Mouse (Mus musculus) MEL (cell line): ENCODE data around the gene Sart3. TPM values are rescaled to one million over a fixed set of nuclear protein-coding genes. Genes with fewer than 3 reads are reported as not detected.
A peak's percentile ranks its signal among the peaks of the same experiment; 100 is the strongest.

ENCODE experiments used
- DNase-seq: peaks from one replicate; pipeline ENCODE4 v3.0.0; 2011; ENCODE audit warnings: low read depth, low spot score
- H3K27ac ChIP-seq: 2 replicates; pipeline ENCODE4 v1.5.1; 2012; ENCODE audit warnings: low read depth, mild to moderate bottlenecking, control low read depth, low read length, moderate library complexity; ENCODE audit not compliant: control insufficient read depth
- H3K27me3 ChIP-seq, 2 experiments: fragments of 150-350 bp in 1 of 2; sonication (generic) in 1 of 2; 2 replicates each; pipeline ENCODE4 v1.6.1; 2012; ENCODE audit warnings: low read length in 2 of 2, mild to moderate bottlenecking in 2 of 2, improper control_type of control experiment in 1 of 2, moderate library complexity in 1 of 2; ENCODE audit not compliant: insufficient read depth in 2 of 2, control insufficient read depth in 1 of 2
- H3K36me3 ChIP-seq, 2 experiments: 2 replicates each; pipeline ENCODE4 v1.6.1; 2012 to 2014; ENCODE audit warnings: low read length in 2 of 2, improper control_type of control experiment in 1 of 2, inconsistent platforms in 1 of 2, mild to moderate bottlenecking in 1 of 2; ENCODE audit not compliant: insufficient read depth in 2 of 2, control insufficient read depth in 1 of 2
- H3K4me1 ChIP-seq, 2 experiments: fragments of 150-350 bp in 1 of 2; sonication (generic) in 1 of 2; 2 replicates each; pipeline ENCODE4 v1.6.1; 2012; ENCODE audit warnings: low read length in 2 of 2, improper control_type of control experiment in 1 of 2, mild to moderate bottlenecking in 1 of 2; ENCODE audit not compliant: insufficient read depth in 2 of 2, control insufficient read depth in 1 of 2
- H3K4me3 ChIP-seq, 2 experiments: fragments of 150-350 bp in 1 of 2; sonication (generic) in 1 of 2; 2 replicates each; pipeline ENCODE4 v1.5.1; 2012; ENCODE audit warnings: low read depth in 2 of 2, low read length in 2 of 2, mild to moderate bottlenecking in 2 of 2, moderate library complexity in 2 of 2, control low read depth in 1 of 2, improper control_type of control experiment in 1 of 2; ENCODE audit not compliant: control insufficient read depth in 1 of 2, insufficient read depth in 1 of 2
- H3K79me2 ChIP-seq: 2 replicates; pipeline ENCODE4 v1.6.1; 2012; ENCODE audit warnings: mild to moderate bottlenecking, low read length, moderate library complexity; ENCODE audit not compliant: control insufficient read depth, poor library complexity, insufficient read depth
- H3K9ac ChIP-seq: 2 replicates; pipeline ENCODE4 v1.6.1; 2012; ENCODE audit warnings: low read depth, mild to moderate bottlenecking, control low read depth, low read length, moderate library complexity; ENCODE audit not compliant: control insufficient read depth, poor library complexity, severe bottlenecking
- H3K9me3 ChIP-seq: fragments of 150-350 bp; sonication (generic); replicated peaks from 2 replicates; pipeline ENCODE4 v1.6.1; 2012; ENCODE audit warnings: mild to moderate bottlenecking, low read length, improper control_type of control experiment, moderate library complexity; ENCODE audit not compliant: insufficient read depth
- BHLHE40 ChIP-seq: IDR thresholded peaks from 2 replicates; pipeline ENCODE4 v1.6.1; 2012; ENCODE audit warnings: low read depth, mild to moderate bottlenecking, inconsistent platforms, low read length, improper control_type of control experiment, borderline replicate concordance
- CHD1 ChIP-seq: IDR thresholded peaks from 2 replicates; pipeline ENCODE4 v1.6.1; 2012; ENCODE audit warnings: low read depth, mild to moderate bottlenecking, inconsistent platforms, low read length, improper control_type of control experiment
- CHD2 ChIP-seq: IDR thresholded peaks from 2 replicates; pipeline ENCODE4 v1.6.1; 2011; ENCODE audit warnings: low read length, improper control_type of control experiment
- GABPA ChIP-seq: IDR thresholded peaks from 2 replicates; pipeline ENCODE4 v1.6.1; 2012; ENCODE audit warnings: low read depth, mild to moderate bottlenecking, inconsistent platforms, low read length, improper control_type of control experiment, moderate library complexity
- MAFK ChIP-seq: IDR thresholded peaks from 2 replicates; pipeline ENCODE4 v1.6.1; 2011; ENCODE audit warnings: low read depth, mild to moderate bottlenecking, low read length, improper control_type of control experiment, borderline replicate concordance
- MXI1 ChIP-seq: IDR thresholded peaks from 2 replicates; pipeline ENCODE4 v1.6.1; 2011; ENCODE audit warnings: mild to moderate bottlenecking, low read depth, low read length, improper control_type of control experiment
- MYC ChIP-seq: IDR thresholded peaks from 2 replicates; pipeline ENCODE4 v1.6.1; 2011; ENCODE audit warnings: low read depth, mild to moderate bottlenecking, low read length, improper control_type of control experiment, moderate library complexity
- NRF1 ChIP-seq: IDR thresholded peaks from 2 replicates; pipeline ENCODE4 v1.6.1; 2014; ENCODE audit warnings: low read depth, mild to moderate bottlenecking, inconsistent platforms, low read length, improper control_type of control experiment, moderate library complexity; ENCODE audit not compliant: poor library complexity, insufficient read depth, severe bottlenecking
- POLR2A ChIP-seq, 2 experiments: IDR thresholded peaks; 2 replicates each; pipeline ENCODE4 v1.6.1; 2011 to 2012; ENCODE audit warnings: low read length in 2 of 2, mild to moderate bottlenecking in 2 of 2, control low read depth in 1 of 2, improper control_type of control experiment in 1 of 2, low read depth in 1 of 2, moderate library complexity in 1 of 2; ENCODE audit not compliant: control insufficient read depth in 1 of 2, insufficient read depth in 1 of 2, poor library complexity in 1 of 2
- TAL1 ChIP-seq: IDR thresholded peaks from 2 replicates; pipeline ENCODE4 v1.6.1; 2012; ENCODE audit warnings: mild to moderate bottlenecking, inconsistent platforms, low read length, moderate library complexity, mixed read lengths
- USF1 ChIP-seq: IDR thresholded peaks from 2 replicates; pipeline ENCODE4 v1.6.1; 2014; ENCODE audit warnings: low read depth, mild to moderate bottlenecking, inconsistent platforms, low read length, improper control_type of control experiment, moderate library complexity
- polyA plus RNA-seq, 2 experiments: library from polyadenylated mRNA; stranded (reverse) in 1 of 2; unstranded in 1 of 2; fragments of >175 nt in 1 of 2; fragments of >200 nt in 1 of 2; gene quantifications; 2 replicates each; pipeline versions ENCODE4 v1.2.1 to v1.2.4; 2012; ENCODE audit warnings: low replicate concordance in 2 of 2, low read depth in 1 of 2; ENCODE audit not compliant: insufficient read length in 2 of 2, insufficient read depth in 1 of 2, missing spikeins in 1 of 2
- total RNA-seq: library from RNA; depleted of rRNA; stranded (reverse); fragments of 300-350 nt; gene quantifications from 2 replicates; pipeline ENCODE4 v1.2.3, GENCODE M21; 2012

Sart3 gene
- total and polyA plus RNA-seq, 3 experiments: 41.4 to 74.4 TPM; not detected in 1

GRCm38 (mm10) chr5:113776896-113777226, 4.6 kb upstream of the Sart3 start:
- Histone ChIP-seq H3K4me3 (no peak overlapping the region), H3K79me2 (peaks cover 8% of the 10 kb centered on the region), H3K4me1 (peaks cover 0 to 6% of the 10 kb centered on the region in 2 experiments; a peak in 2 of 4 replicates), H3K27ac (no peak overlapping the region), H3K9ac (no peak overlapping the region), H3K9me3 (no peaks in the 10 kb centered on the region), H3K27me3 (no peaks in the 10 kb centered on the region), H3K36me3 (no peaks in the 10 kb centered on the region; a peak in 1 of 4 replicates)
- TF ChIP-seq USF1 (no peak), POLR2A (IDR thresholded peaks at IDR 0.05; ENCODE audit: control insufficient read depth in 1 of 2, insufficient read depth in 1 of 2, low read depth in 1 of 2, low read length in 2 of 2, poor library complexity in 1 of 2) (no peak)
- peak; percentile 49 for DNase-seq

GRCm38 (mm10) chr5:113776128-113776895, 4.0 kb upstream of the Sart3 start:
- Histone ChIP-seq H3K4me3 (no peak overlapping the region), H3K4me1 (peaks cover 0 to 6% of the 10 kb centered on the region in 2 experiments; a peak in 2 of 4 replicates), H3K27ac (no peak overlapping the region), H3K79me2 (peaks cover 11% of the 10 kb centered on the region), H3K27me3 (no peaks in the 10 kb centered on the region), H3K9ac (no peak overlapping the region), H3K36me3 (no peaks in the 10 kb centered on the region; a peak in 1 of 4 replicates), H3K9me3 (no peaks in the 10 kb centered on the region)
- no peak for TF ChIP-seq NRF1
- 0 out of 2 replicates have a peak, but pooled peaks have one; percentile 32 for TF ChIP-seq MYC
- peak; percentile 34 for DNase-seq

- DNase-seq: no peak
- peaks cover 19% of the 10 kb centered on the region for H3K79me2 ChIP-seq
- no peaks in the 10 kb centered on the region; a peak in 1 of 4 replicates for H3K36me3 ChIP-seq
- no peaks in the 10 kb centered on the region for H3K9me3 ChIP-seq
- TF ChIP-seq TAL1 (no peak), BHLHE40 (no peak), MXI1 (no peak), CHD1 (no peak), GABPA (no peak), NRF1 (no peak), CHD2 (no peak), MAFK (no peak)
- no peaks in the 10 kb centered on the region for H3K27me3 ChIP-seq
- H3K27ac ChIP-seq: no peak overlapping the region
- no peak overlapping the region for H3K9ac ChIP-seq
- peaks cover 0 to 6% of the 10 kb centered on the region in 2 experiments; a peak in 2 of 4 replicates for H3K4me1 ChIP-seq
- no peak overlapping the region for H3K4me3 ChIP-seq
Observed at GRCm38 (mm10) chr5:113775585-113775984, 3.3 kb upstream of the Sart3 start.
